Mouse (Mus musculus): ENCODE measurements around the gene Pik3cg.

DNA sequence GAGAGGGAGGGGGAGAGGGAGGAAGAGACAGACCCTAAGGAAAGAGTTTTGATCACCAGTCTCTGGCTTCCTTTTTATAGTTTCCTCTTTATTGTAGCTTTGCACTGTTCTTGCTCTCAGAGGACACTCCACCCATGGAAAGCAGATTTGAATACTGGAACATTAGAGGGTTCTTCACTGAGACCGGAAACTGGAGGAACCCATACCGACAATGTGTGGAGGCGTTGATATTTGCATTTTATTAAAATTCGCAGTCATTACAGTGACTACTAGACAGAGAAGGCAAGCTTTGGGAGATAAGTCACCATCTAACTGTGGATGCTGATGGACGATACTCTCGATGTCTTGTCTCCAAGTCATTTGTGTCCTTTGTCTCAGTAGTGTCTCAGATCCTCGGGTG, 61.9 kb downstream of the Pik3cg start:
- TF ChIP-seq POLR2A (IDR thresholded peaks at IDR 0.05; ENCODE audit: control insufficient read depth, extremely low read depth, insufficient read depth, low read length, poor library complexity) = no peak
- TF ChIP-seq CTCF (IDR thresholded peaks at IDR 0.05; ENCODE audit: borderline replicate concordance, control insufficient read depth, extremely low read depth, insufficient read depth, low read length, poor library complexity) = no peak

Data from thymus, adult 2 months (tissue).